Mouse (Mus musculus) testis, adult 2 months (tissue): ENCODE measurements at regions not wholly inside any gene's neighbourhood (a gene's known extent, or its start where the extent isn't known, plus 50 kb on each side); places are given as distances from the start of the nearest gene placed in this dataset.

Source experiments
- CTCF ChIP-seq: fragments of 200-500 bp; IDR thresholded peaks from 2 replicates; pipeline ENCODE4 v1.5.1; 2012; ENCODE audit warnings: low read depth, mild to moderate bottlenecking, inconsistent platforms, low read length, moderate library complexity; ENCODE audit not compliant: control insufficient read depth, insufficient read depth, insufficient replicate concordance
- POLR2A ChIP-seq: fragments of 200-500 bp; IDR thresholded peaks from 2 replicates; pipeline ENCODE4 v1.6.1; 2012; ENCODE audit warnings: low read depth, mild to moderate bottlenecking, inconsistent platforms, low read length, moderate library complexity; ENCODE audit not compliant: control insufficient read depth

DNA sequence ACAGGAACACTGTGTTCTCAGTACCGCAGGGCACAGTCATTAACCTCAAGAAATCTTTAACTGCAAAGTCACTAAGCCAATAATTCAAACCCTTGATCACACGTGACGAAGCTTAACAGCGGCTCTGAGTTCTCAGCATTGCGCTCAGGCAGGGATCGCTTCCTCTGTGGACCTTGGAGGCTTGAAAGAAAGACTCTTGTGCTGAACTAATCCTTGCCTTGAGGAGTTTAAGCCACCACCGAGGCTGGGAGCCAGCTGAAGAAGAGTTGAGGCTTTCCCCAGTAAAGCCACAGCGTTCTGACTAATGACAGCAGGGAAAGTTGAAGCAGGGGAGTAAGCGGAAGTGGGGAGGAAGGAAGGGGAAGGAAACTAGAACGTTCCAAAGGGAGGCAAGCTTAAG is 165.4 kb upstream of the Jmjd1c start:
- TF ChIP-seq POLR2A (no peak), CTCF (no peak)
